Mouse (Mus musculus): Measurements from ENCODE around the gene Fgfr1op.

GRCm38 (mm10) chr17:8228622-8229021, 63.3 kb downstream of the Fgfr1op start:
- TF ChIP-seq CTCF (IDR thresholded peaks at IDR 0.05; ENCODE audit: insufficient read depth, low read depth, low read length) = no peak
- TF ChIP-seq POLR2A (IDR thresholded peaks at IDR 0.05; ENCODE audit: insufficient read depth, low read depth, low read length) = no peak
